Mouse (Mus musculus): ENCODE measurements around the gene Olfr1224-ps1.
"Not testable (repeated sequence)": the region's sequence is repeated elsewhere in the genome, so short reads cannot be mapped to it uniquely, and the experiment has no call there.

The Olfr1224-ps1 gene

DNA sequence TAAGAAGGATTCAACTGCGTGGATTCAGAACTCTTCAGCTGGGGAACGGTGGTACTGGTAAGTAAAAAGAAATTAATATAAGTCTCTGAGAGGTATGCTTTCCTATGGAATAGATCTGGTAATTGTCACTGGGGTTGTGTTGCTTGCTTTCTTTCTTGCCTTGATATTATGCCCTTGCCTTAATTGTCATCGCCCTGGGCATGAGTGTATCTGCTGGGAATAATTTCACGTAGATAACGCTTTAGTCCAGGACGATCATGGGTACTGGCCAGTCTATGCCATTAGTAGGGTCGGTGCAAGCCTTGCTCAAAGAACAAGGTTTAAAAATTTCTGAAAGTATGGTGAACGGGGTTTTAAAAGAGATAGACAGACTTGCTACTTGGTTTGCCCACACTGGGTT is at the start of gene Olfr1224-ps1:
TSS of gene Olfr1224-ps1 (minus strand) at position 101 of the 400 bp plus-strand sequence.
- not testable (repeated sequence) for DNase-seq (ENCODE audit: low read depth, low spot score)

DNA sequence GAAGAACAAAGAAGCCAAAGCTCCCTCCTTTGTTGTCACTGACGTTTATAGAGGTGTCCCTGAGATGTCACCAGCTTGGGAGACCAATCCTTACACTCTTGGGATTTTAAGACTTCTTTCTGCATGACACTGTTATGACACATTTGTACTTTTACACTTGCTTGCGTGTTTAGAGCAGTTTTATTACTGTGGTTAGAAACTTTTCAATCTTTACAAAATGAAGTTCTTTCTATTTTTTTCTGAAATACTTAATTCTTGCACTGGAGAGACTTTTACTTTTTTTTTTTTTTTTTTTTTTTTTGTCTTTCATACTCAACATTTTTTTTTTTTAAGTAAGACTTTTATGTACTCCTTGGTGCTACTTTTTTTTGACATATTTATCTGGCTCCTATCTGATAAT is 36.1 kb upstream of the Olfr1224-ps1 start, which contains the start of gene Olfr1226:
TSS of gene Olfr1226 (minus strand) at position 101 of the 400 bp plus-strand sequence.
- DNase-seq (ENCODE audit: low read depth, low spot score) = no peak

DNA sequence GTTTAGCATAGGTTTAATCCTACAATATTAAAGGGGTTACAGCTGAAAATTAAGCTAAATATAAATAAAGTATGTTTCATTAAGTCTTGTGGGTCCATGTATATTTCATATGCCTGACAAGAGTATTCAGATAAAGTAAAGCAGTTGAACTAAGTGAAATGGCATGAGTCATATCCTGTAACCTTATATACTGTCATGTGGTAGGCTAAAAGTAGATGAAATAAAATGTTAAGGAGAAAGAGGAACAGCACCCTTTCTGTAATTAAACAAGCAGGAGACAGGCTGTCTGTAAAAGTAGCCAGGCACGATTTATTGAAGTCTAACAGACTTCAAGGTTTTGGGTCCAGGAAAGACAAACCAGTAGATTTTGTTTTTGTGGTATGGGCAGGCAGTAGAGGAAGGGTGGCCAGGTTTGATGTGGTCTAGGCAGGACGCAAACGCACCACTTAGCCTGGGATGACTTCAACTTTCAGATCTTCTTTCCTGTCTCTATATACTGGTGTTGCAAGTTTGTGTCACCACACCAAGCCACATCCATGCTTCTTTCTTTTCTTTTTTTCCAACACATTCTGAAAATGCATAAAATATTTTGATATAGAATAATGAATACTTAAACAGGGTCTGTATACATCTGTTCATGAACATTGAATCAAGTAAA is 32.6 kb upstream of the Olfr1224-ps1 start:
- peak; percentile 53 for DNase-seq (ENCODE audit: low read depth, low spot score)

DNA sequence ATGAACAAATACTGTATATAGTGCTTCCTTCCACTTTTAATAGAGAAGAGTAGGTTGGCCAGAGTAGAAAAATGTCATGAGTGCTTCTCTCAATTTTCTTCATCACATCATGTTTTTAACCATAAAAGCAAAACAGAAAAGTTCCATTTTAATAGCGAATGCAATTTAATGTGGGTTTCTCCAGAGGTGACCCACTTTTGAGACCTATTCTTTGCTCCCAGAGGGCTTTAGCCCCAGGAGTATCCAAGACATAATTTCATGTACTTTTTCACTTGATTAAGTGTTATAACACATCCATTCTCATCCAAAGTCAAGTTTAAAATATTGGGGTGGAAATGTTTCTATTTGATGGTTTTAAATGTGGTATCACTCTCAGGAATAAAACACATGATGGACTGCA is 10.7 kb upstream of the Olfr1224-ps1 start, which contains the start of gene Olfr1225:
TSS of gene Olfr1225 (minus strand) at position 101 of the 400 bp plus-strand sequence.
- no peak for DNase-seq (ENCODE audit: low read depth, low spot score)

DNA sequence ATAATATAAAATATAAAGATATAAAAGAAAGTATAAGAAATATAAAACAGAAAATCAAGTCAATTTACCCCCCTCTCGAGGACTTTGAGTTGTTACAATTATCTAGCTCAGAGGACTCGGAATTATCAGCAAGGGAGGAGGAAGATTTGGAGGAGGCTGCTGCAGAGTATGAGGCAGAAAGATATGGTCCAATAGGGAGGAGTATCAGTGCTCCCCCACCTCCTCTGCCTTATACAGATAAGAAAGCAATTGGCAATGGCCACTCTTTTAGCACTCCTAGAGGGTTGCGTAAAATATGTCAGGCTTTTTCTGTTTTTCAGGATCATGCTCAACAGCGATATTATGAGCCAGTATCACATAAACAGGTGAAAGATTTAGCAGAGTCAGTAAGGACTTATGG is 820 bp upstream of the Olfr1224-ps1 start:
- not testable (repeated sequence) for DNase-seq (ENCODE audit: low read depth, low spot score)

DNA sequence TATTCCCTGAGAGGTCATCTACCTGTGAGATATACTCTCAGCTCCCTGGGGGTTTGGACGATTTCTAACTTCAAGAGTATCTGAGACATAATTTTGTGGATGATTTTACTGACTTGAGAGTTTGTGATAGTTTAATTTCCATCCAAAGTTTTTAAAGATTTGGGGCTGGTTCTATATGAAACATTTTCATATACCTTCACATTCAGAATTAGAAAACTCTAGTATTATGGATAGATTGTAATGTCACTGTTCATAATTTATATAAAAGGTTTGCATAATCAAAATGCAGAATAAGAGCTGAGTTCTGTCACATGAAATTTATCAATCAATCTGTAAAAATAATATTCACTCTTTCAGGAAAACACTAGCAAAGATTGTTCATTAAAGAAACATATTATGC is 12.4 kb downstream of the Olfr1224-ps1 start, which contains the start of gene Olfr1223:
TSS of gene Olfr1223 (minus strand) at position 101 of the 400 bp plus-strand sequence.
- no peak for DNase-seq (ENCODE audit: low read depth, low spot score)

DNA sequence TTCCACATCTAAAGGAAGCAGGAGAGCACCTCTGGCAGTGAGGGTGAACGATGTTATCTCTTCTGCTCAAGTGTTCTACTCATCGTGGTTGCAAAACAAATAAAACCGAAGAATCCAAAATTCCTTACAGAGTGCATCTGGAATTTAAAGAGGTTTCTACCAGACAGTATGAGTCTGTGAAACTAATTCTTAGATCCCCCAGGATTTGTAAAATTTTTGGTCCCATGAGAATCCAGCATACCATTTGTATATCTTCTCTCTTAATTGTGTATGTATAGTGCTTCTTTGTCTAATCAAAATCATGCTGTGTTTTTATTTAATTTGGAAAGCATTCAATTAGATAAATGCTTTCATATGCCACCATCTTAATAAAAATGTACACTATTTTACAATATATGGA is 30.9 kb downstream of the Olfr1224-ps1 start, which contains the start of gene Olfr1222:
TSS of gene Olfr1222 (minus strand) at position 101 of the 400 bp plus-strand sequence.
- no peak for DNase-seq (ENCODE audit: low read depth, low spot score)

DNA sequence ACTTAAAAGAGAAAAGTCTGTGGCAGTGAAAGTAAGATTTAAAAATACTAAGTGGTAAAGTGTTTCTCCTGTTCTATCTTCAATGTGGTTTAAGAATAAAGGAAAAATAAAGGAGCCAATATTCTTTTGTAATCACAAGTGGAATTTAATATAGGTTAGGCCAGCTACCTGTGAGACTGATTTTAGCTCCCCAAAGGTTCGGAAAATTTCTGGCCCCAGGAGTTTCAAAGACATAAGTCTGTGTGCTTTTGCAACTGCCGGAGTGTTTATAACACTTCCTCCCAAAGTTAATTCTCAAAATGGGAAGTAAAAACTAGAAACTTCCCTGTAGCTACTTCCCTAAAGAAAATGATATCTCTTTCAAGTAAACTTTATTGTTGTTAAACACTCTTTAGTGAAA is 46.7 kb downstream of the Olfr1224-ps1 start, which contains the start of gene Olfr1221:
TSS of gene Olfr1221 (minus strand) at position 101 of the 400 bp plus-strand sequence.
- DNase-seq (ENCODE audit: low read depth, low spot score) = no peak

DNA sequence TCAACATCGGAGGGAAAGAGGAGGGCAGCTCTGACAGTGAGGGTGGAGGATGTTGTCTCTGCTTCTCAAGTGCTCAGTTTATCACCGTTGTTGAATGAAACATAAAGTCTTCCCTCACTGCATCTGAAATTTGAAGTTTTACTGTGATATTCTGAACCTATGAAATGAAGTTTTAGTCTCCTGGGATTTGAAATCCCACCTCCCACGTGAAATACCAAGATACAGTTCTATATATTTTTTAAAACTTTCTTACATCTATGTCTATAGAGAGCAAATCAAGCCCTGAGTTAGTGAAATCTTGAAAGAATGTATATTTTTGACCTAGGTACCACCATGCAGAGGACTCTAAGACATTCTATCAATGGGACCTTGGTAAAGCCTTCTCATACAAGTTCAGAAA is 57.2 kb downstream of the Olfr1224-ps1 start, which contains the start of gene Olfr1220:
TSS of gene Olfr1220 (minus strand) at position 101 of the 400 bp plus-strand sequence.
- no peak for DNase-seq (ENCODE audit: low read depth, low spot score)

DNA sequence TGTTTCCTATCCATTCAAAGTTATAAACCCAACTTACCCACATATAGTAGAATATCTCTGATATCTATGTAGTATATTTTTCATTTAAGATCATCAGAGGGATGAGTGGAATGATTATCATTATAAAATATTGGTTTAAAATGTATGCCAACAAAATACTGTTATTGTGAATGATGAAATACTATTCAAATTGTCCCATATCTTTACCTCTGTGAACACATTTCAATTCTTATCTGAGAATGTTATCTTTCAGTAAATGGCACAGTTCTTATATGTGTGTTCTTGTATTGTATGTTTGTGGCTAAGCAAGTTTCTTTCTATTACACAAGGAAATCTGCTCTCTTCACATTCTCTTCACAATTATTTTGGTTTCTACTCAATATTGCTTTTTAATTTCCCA is 58.2 kb downstream of the Olfr1224-ps1 start:
- no peak for DNase-seq (ENCODE audit: low read depth, low spot score)
